Mouse (Mus musculus): ENCODE results near the gene Dynlt1c. TPM values are rescaled to one million over a fixed set of nuclear protein-coding genes. Genes with fewer than 3 reads are reported as not detected.

The Dynlt1c gene
- 35.2 TPM for polyA plus RNA-seq (2017; shearing (Covaris generic))

GRCm38 (mm10) chr17:6601204-6601911 lies at the start of gene Dynlt1c:
Gene Dynlt1c, plus strand, starts transcription at chr17:6601671.

GRCm38 (mm10) chr17:6655567-6656281 lies 54.3 kb downstream of the Dynlt1c start, which contains the start of gene Dynlt1f:
Gene Dynlt1f, minus strand, starts transcription at chr17:6655900.

GRCm38 (mm10) chr17:6658801-6659200 lies 57.3 kb downstream of the Dynlt1c start, which contains the start of gene Sytl3:
Gene Sytl3, plus strand, starts transcription at chr17:6659093.

Other genes starting within 250 kb of the Dynlt1c start
- gene Dynlt1b, start 171.6 kb upstream of the Dynlt1c start, polyA plus RNA-seq (2017; shearing (Covaris generic)), result 114 TPM
- 82.3 TPM for gene Dynlt1f, start 54.2 kb downstream of the Dynlt1c start, polyA plus RNA-seq (2017; shearing (Covaris generic))
- gene Sytl3, start 57.4 kb downstream of the Dynlt1c start, polyA plus RNA-seq (2017; shearing (Covaris generic)), result 10.4 TPM
- gene Ezr, start 181.1 kb downstream of the Dynlt1c start, polyA plus RNA-seq (2017; shearing (Covaris generic)), result 350 TPM

Data from activated CD4-positive, CD25-positive, alpha-beta regulatory T cell, adult 9 weeks (primary cell).